Mouse (Mus musculus) intestine, embryonic 15.5 days (tissue): ENCODE results near the gene Slc16a13. TPM values are rescaled to one million over a fixed set of nuclear protein-coding genes. Genes with fewer than 3 reads are reported as not detected.
"Not testable (repeated sequence)": the region's sequence is repeated elsewhere in the genome, so short reads cannot be mapped to it uniquely, and the experiment has no call there.

ENCODE experiments used
- ATAC-seq: fragments of 200-750 bp; cut with Nextera tagmentation; 2 replicates; pipeline ENCODE4 v1.8.0; 2017; ENCODE audit warnings: moderate TSS enrichment, moderate library complexity
- H3K27ac ChIP-seq: fragments of 300-500 bp; sonication (generic); 2 replicates; pipeline ENCODE4 v1.5.1; 2015; ENCODE audit warnings: mild to moderate bottlenecking, inconsistent platforms
- H3K27me3 ChIP-seq: fragments of 300-500 bp; sonication (generic); replicated peaks from 2 replicates; pipeline ENCODE4 v1.6.1; 2015; ENCODE audit warnings: inconsistent platforms
- H3K36me3 ChIP-seq: fragments of 300-500 bp; sonication (generic); 2 replicates; pipeline ENCODE4 v1.6.1; 2015; ENCODE audit warnings: inconsistent platforms
- H3K4me1 ChIP-seq: fragments of 300-500 bp; sonication (generic); replicated peaks from 2 replicates; pipeline ENCODE4 v1.6.1; 2015; ENCODE audit warnings: inconsistent platforms
- H3K4me2 ChIP-seq: fragments of 300-500 bp; sonication (generic); replicated peaks from 2 replicates; pipeline ENCODE4 v1.6.1; 2015; ENCODE audit warnings: mild to moderate bottlenecking, inconsistent platforms
- H3K4me3 ChIP-seq: fragments of 300-500 bp; sonication (generic); replicated peaks from 2 replicates; pipeline ENCODE4 v1.5.1; 2015; ENCODE audit warnings: inconsistent platforms
- H3K9ac ChIP-seq: fragments of 300-500 bp; sonication (generic); 2 replicates; pipeline ENCODE4 v1.6.1; 2015; ENCODE audit warnings: inconsistent platforms
- H3K9me3 ChIP-seq: fragments of 300-500 bp; sonication (generic); 2 replicates; pipeline ENCODE4 v1.6.1; 2016; ENCODE audit warnings: inconsistent platforms
- WGBS: fragments of 180-500 bp; shearing (Covaris S2); methylation state at CpG from one replicate; pipeline ENCODE4 v1.1.7; 2015; 5-methylcytosine and 5-hydroxymethylcytosine counted together
- microRNA counts: library from miRNA; unstranded; fragments of <30 nt; microRNA quantifications from one replicate; lab custom pipeline; 2016
- polyA plus RNA-seq: library from polyadenylated mRNA; unstranded; fragments of >200 nt; fragmentation: Nextera tagmentation; extraction: Ambion mirVana; gene quantifications from 2 replicates; pipeline ENCODE4 v1.2.1, GENCODE M21; 2015

Gene Slc16a13
- polyA plus RNA-seq, 1 experiment from 2014 or later, result 13.2 TPM

DNA sequence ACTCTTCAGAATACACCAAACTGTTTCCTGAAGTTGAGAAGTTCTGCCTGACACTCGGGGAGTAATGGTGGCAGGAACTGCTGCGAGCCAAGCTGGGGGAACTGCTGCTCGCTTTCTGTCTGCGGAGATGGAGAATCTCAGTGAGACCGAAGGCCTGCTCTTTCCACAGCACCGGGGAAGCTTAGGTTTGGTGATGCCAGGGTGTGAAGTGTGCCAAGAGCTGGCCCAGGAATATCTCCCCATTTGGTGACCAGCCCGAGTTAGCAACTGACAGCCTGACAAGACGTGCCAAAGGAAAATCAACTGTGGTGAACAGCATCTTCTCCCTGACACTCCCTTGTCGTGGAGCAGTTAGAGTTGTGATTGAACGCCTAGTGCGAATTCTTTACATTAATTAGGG is 42.6 kb downstream of the Slc16a13 start:
- Histone ChIP-seq H3K9ac (no peak overlapping the region), H3K36me3 (no peaks in the 10 kb centered on the region), H3K4me1 (no peaks in the 10 kb centered on the region), H3K27ac (no peak overlapping the region), H3K4me2 (no peak overlapping the region), H3K4me3 (no peak overlapping the region), H3K27me3 (no peaks in the 10 kb centered on the region), H3K9me3 (no peaks in the 10 kb centered on the region)
- WGBS, result 87% methylated on average over 11 of the region's 11 CpGs
- no peak for ATAC-seq

GRCm38 (mm10) chr11:70177647-70178046 is 43.2 kb downstream of the Slc16a13 start:
- no peak overlapping the region for H3K4me2 ChIP-seq
- H3K9ac ChIP-seq, result no peak overlapping the region
- no peaks in the 10 kb centered on the region for H3K9me3 ChIP-seq
- no peaks in the 10 kb centered on the region for H3K36me3 ChIP-seq
- ATAC-seq, result no peak
- no peaks in the 10 kb centered on the region for H3K4me1 ChIP-seq
- no peak overlapping the region for H3K27ac ChIP-seq
- H3K4me3 ChIP-seq, result no peak overlapping the region
- no peaks in the 10 kb centered on the region for H3K27me3 ChIP-seq
- 73% methylated on average over 8 of the region's 8 CpGs for WGBS

DNA sequence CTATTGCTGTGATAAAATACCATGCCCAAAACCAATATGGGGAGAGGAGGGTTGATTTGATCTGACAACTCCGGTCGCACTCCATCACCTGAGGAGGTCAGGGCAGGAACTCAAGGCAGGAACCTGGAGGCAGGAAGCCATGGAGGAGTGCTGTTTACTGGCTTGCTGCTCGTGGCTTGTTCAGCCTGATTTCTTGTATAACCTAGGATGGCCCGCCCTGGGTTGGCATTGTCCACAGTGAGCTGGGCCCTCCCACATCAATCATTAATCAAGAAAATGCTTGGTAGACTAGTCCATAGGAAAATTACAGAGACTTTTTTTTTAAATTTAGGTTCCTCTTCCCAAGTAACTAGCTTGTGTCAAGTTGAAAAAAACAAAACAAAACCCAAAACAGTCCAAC is 46.4 kb downstream of the Slc16a13 start:
- no peak for ATAC-seq
- H3K9ac ChIP-seq, result no peak overlapping the region
- H3K4me1 ChIP-seq, result no peaks in the 10 kb centered on the region
- no peak overlapping the region for H3K27ac ChIP-seq
- WGBS, result 85% methylated on average over 4 of the region's 4 CpGs
- no peak overlapping the region for H3K4me2 ChIP-seq
- no peak overlapping the region for H3K4me3 ChIP-seq
- H3K27me3 ChIP-seq, result no peaks in the 10 kb centered on the region
- H3K9me3 ChIP-seq, result no peaks in the 10 kb centered on the region
- no peaks in the 10 kb centered on the region for H3K36me3 ChIP-seq

GRCm38 (mm10) chr11:70172298-70172697 is 48.6 kb downstream of the Slc16a13 start:
- H3K4me2 ChIP-seq, result no peak overlapping the region
- no peak overlapping the region for H3K27ac ChIP-seq
- WGBS, result 54% methylated on average over 5 of the region's 5 CpGs
- H3K4me3 ChIP-seq, result no peak overlapping the region
- H3K36me3 ChIP-seq, result no peaks in the 10 kb centered on the region
- no peaks in the 10 kb centered on the region for H3K9me3 ChIP-seq
- no peaks in the 10 kb centered on the region for H3K27me3 ChIP-seq
- no peak for ATAC-seq
- no peak overlapping the region for H3K9ac ChIP-seq
- H3K4me1 ChIP-seq, result no peaks in the 10 kb centered on the region

DNA sequence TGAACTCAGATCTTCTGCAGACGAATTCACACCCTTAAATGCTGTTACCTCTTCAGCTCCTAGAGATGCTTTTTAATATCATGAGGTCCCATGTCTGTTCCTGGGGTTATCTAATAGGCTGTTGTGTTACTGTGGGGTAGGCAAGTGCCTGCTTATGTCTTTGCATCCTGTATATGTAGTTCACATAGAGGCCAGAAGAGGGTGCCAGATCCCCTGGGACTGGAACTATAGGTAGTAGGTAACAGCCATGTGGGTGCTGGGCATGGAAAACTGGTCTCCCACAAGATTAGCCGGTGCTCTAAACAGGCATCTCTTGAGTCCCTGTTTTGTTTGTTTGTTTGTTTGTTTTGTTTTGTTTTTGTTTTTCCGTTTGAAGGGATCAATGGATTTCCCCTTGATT is 49.0 kb downstream of the Slc16a13 start:
- no peaks in the 10 kb centered on the region for H3K27me3 ChIP-seq
- 51% methylated on average over 3 of the region's 3 CpGs for WGBS
- H3K4me3 ChIP-seq, result no peak overlapping the region
- no peaks in the 10 kb centered on the region for H3K9me3 ChIP-seq
- no peak overlapping the region for H3K27ac ChIP-seq
- H3K4me2 ChIP-seq, result no peak overlapping the region
- H3K36me3 ChIP-seq, result no peaks in the 10 kb centered on the region
- H3K9ac ChIP-seq, result no peak overlapping the region
- no peaks in the 10 kb centered on the region for H3K4me1 ChIP-seq
- no peak for ATAC-seq

DNA sequence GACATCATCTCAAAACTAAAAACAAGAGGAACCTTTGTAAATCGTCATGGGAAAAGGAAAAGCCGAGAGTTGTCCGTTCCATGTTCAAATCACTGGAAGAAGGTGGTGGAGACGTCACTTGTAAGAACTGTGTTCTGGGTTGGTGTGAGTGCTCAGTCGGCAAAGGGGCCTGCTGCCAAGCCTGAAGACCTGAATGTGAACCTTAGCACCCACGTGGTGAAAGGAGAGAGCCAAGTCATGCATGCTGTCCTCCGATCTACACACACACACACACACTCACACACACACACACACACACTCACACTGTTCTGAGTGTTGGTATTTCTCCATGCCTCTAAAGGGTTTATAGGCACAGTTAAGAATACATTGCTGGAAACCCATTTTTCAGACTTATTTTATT is 49.7 kb downstream of the Slc16a13 start:
- no peaks in the 10 kb centered on the region for H3K27me3 ChIP-seq
- H3K36me3 ChIP-seq, result no peaks in the 10 kb centered on the region
- 78% methylated on average over 7 of the region's 7 CpGs for WGBS
- no peaks in the 10 kb centered on the region for H3K9me3 ChIP-seq
- no peaks in the 10 kb centered on the region for H3K4me1 ChIP-seq
- ATAC-seq, result no peak
- no peak overlapping the region for H3K27ac ChIP-seq
- no peak overlapping the region for H3K4me2 ChIP-seq
- H3K4me3 ChIP-seq, result no peak overlapping the region
- no peak overlapping the region for H3K9ac ChIP-seq

DNA sequence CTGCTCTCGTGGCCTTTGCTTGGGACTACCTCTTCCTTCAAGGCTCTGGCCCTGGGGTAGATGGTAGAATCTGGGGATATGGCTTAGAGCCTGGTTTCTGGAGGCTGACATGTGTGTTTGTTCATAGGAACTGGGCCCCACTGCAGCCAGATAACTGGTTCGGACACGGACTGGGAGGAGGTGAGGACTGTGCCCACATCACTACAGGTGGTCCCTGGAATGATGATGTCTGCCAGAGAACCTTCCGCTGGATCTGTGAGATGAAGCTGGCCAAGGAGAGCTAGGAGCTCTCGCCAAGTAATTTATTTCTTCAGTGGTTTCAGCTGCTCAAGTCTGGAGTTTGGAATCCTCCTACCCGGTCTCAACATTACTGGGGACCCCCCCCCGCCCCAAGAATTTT is 50.6 kb downstream of the Slc16a13 start:
- no peaks in the 10 kb centered on the region for H3K9me3 ChIP-seq
- H3K27me3 ChIP-seq, result no peaks in the 10 kb centered on the region
- H3K4me1 ChIP-seq, result no peaks in the 10 kb centered on the region
- WGBS, result 72% methylated on average over 7 of the region's 7 CpGs
- no peak overlapping the region for H3K27ac ChIP-seq
- no peak overlapping the region for H3K9ac ChIP-seq
- H3K36me3 ChIP-seq, result no peaks in the 10 kb centered on the region
- no peak overlapping the region for H3K4me2 ChIP-seq
- ATAC-seq, result no peak
- H3K4me3 ChIP-seq, result no peak overlapping the region

GRCm38 (mm10) chr11:70169471-70169870 is 51.4 kb downstream of the Slc16a13 start:
- not testable (repeated sequence) for ATAC-seq, H3K4me2 ChIP-seq, H3K9ac ChIP-seq, H3K36me3 ChIP-seq, H3K27ac ChIP-seq, H3K4me1 ChIP-seq, H3K9me3 ChIP-seq, H3K4me3 ChIP-seq, H3K27me3 ChIP-seq
- WGBS, result 90% methylated on average over 7 of the region's 7 CpGs

DNA sequence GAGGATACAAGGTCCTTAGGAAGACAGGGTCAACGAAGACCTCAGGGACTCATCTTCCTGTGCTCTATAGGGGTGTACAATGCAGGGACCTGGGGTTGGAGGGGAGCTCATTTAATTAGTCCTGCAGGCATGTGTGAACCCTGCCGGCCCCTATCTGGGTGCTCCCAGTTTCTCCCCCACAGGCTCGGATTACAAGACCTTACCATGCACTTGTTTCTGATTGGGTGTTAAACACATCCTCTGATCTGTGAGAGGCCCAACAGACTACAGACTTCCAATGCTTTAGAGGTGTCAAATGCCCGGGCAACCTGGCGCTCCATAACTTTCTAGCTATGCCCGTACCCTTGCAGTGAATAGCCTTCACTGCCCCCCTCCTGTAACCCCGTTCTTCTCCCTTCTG is 52.7 kb downstream of the Slc16a13 start:
- Histone ChIP-seq H3K27ac (no peak overlapping the region), H3K4me2 (no peak overlapping the region), H3K9ac (no peak overlapping the region), H3K9me3 (no peaks in the 10 kb centered on the region), H3K36me3 (no peaks in the 10 kb centered on the region), H3K4me1 (no peaks in the 10 kb centered on the region), H3K27me3 (no peaks in the 10 kb centered on the region), H3K4me3 (no peak overlapping the region)
- no peak for ATAC-seq
- WGBS, result 50% methylated on average over 7 of the region's 7 CpGs

MicroRNAs encoded within 50 kb of the gene (microRNA counts, 519-probe panel; counts per million panel counts)
- microRNA mmu-miR-195 (lab: Ali Mortazavi, UCI), result 97.1 counts per million, percentile 29 among the panel's probes with 10 or more counts
- microRNA mmu-miR-497 (lab: Ali Mortazavi, UCI), result 2,220 counts per million, percentile 55 among the panel's probes with 10 or more counts

Other genes with a start within 250 kb of the Slc16a13 start
- 23.2 and 26.3 TPM in 2 replicates for gene Ctdnep1, start 239.9 kb downstream of the Slc16a13 start, polyA plus RNA-seq
- gene Elp5, start 238.5 kb downstream of the Slc16a13 start, polyA plus RNA-seq, result 102 and 105 TPM in 2 replicates
- gene Gabarap, start 229.9 kb downstream of the Slc16a13 start, polyA plus RNA-seq, result 529 and 559 TPM in 2 replicates
- gene Phf23, start 225.3 kb downstream of the Slc16a13 start, polyA plus RNA-seq, result 58.6 and 61.3 TPM in 2 replicates
- 30.5 and 31.8 TPM in 2 replicates for gene Dvl2, start 220.5 kb downstream of the Slc16a13 start, polyA plus RNA-seq
- 114 and 128 TPM in 2 replicates for gene Acadvl, start 205.7 kb downstream of the Slc16a13 start, polyA plus RNA-seq
- gene Dlg4, start 204.1 kb downstream of the Slc16a13 start, polyA plus RNA-seq, result 7.2 and 8.5 TPM in 2 replicates
- gene Asgr1, start 167.0 kb downstream of the Slc16a13 start, polyA plus RNA-seq, result 0.19 and 0.56 TPM in 2 replicates
- gene Asgr2, start 128.4 kb downstream of the Slc16a13 start, polyA plus RNA-seq, result 0.21 and 0.43 TPM in 2 replicates
- gene Mgl2, start 90.7 kb downstream of the Slc16a13 start, polyA plus RNA-seq, result 0.72 and 0.80 TPM in 2 replicates
- 0.98 and 1.2 TPM in 2 replicates for gene Clec10a, start 64.9 kb downstream of the Slc16a13 start, polyA plus RNA-seq
- gene Slc16a11, start 8.3 kb downstream of the Slc16a13 start, polyA plus RNA-seq, result 2.9 and 3.7 TPM in 2 replicates
- gene Bcl6b, start 8.7 kb upstream of the Slc16a13 start, polyA plus RNA-seq, result 11.1 and 11.9 TPM in 2 replicates
- gene 0610010K14Rik, start 16.9 kb upstream of the Slc16a13 start, polyA plus RNA-seq, result 133 and 138 TPM in 2 replicates
- 8.8 and 10.6 TPM in 2 replicates for gene Gm21988, start 18.8 kb upstream of the Slc16a13 start, polyA plus RNA-seq
- 196 and 226 TPM in 2 replicates for gene Rnasek, start 18.8 kb upstream of the Slc16a13 start, polyA plus RNA-seq
- 2.1 and 2.2 TPM in 2 replicates for gene Alox12, start 34.3 kb upstream of the Slc16a13 start, polyA plus RNA-seq
- not detected in 2 replicates for gene Alox12e, start 101.6 kb upstream of the Slc16a13 start, polyA plus RNA-seq
- 0.67 and 0.78 TPM in 2 replicates for gene Alox15, start 131.0 kb upstream of the Slc16a13 start, polyA plus RNA-seq
- gene Pelp1, start 189.0 kb upstream of the Slc16a13 start, polyA plus RNA-seq, result 31.9 and 32.6 TPM in 2 replicates
- gene Arrb2, start 211.6 kb upstream of the Slc16a13 start, polyA plus RNA-seq, result 13.2 and 15.4 TPM in 2 replicates
- 39.9 and 42.4 TPM in 2 replicates for gene Med11, start 230.9 kb upstream of the Slc16a13 start, polyA plus RNA-seq
- 0.78 and 1.2 TPM in 2 replicates for gene Zmynd15, start 238.4 kb upstream of the Slc16a13 start, polyA plus RNA-seq
- 8.6 and 10.4 TPM in 2 replicates for gene Cxcl16, start 238.9 kb upstream of the Slc16a13 start, polyA plus RNA-seq